Mouse (Mus musculus) myocyte (in vitro differentiated cells): ENCODE measurements at regions not wholly inside any gene's neighbourhood (a gene's known extent, or its start where the extent isn't known, plus 50 kb on each side); places are given as distances from the start of the nearest gene placed in this dataset.

Experiments used
- H3K27me3 ChIP-seq: one replicate; pipeline ENCODE4 v1.6.1; 2011; ENCODE audit not compliant: control insufficient read depth, insufficient read depth, insufficient read length
- H3K36me3 ChIP-seq: one replicate; pipeline ENCODE4 v1.6.1; 2011; ENCODE audit not compliant: control insufficient read depth, insufficient read depth
- H3K4me2 ChIP-seq: one replicate; pipeline ENCODE4 v1.6.1; 2011; ENCODE audit warnings: low read depth, control low read depth
- H3K4me3 ChIP-seq: one replicate; pipeline ENCODE4 v1.5.1; 2011; ENCODE audit warnings: mild to moderate bottlenecking, control low read depth, moderate library complexity
- H3K79me2 ChIP-seq: one replicate; pipeline ENCODE4 v1.6.1; 2011; ENCODE audit not compliant: control insufficient read depth, insufficient read depth
- H3ac ChIP-seq: one replicate; pipeline ENCODE4 v1.6.1; 2011; ENCODE audit not compliant: control insufficient read depth, insufficient read length
- CEBPB ChIP-seq: IDR thresholded peaks from 2 replicates; pipeline ENCODE4 v1.6.1; 2011; ENCODE audit warnings: mild to moderate bottlenecking, moderate library complexity; ENCODE audit not compliant: poor library complexity, insufficient read depth, severe bottlenecking
- E2F4 ChIP-seq: IDR thresholded peaks from one replicate; pipeline ENCODE4 v1.6.1; 2011; ENCODE audit warnings: mild to moderate bottlenecking, control low read depth, moderate library complexity; ENCODE audit not compliant: insufficient read depth
- MAX ChIP-seq: IDR thresholded peaks from one replicate; pipeline ENCODE4 v1.6.1; 2011; ENCODE audit warnings: low read depth, mild to moderate bottlenecking, control low read depth
- MYOD1 ChIP-seq, 3 experiments: IDR thresholded peaks; one replicate each; pipeline ENCODE4 v1.6.1; 2011; ENCODE audit warnings: control low read depth in 2 of 3, low read depth in 2 of 3, mild to moderate bottlenecking in 2 of 3, moderate library complexity in 1 of 3; ENCODE audit not compliant: insufficient read length in 2 of 3, control insufficient read depth in 1 of 3
- MYOG ChIP-seq, 3 experiments: IDR thresholded peaks; one replicate each; pipeline ENCODE4 v1.6.1; 2011; ENCODE audit warnings: control low read depth in 2 of 3, low read depth in 2 of 3, mild to moderate bottlenecking in 2 of 3; ENCODE audit not compliant: insufficient read length in 2 of 3, control insufficient read depth in 1 of 3, insufficient read depth in 1 of 3
- POLR2A ChIP-seq: IDR thresholded peaks from one replicate; pipeline ENCODE4 v1.6.1; 2011; ENCODE audit warnings: low read depth, mild to moderate bottlenecking, control low read depth, moderate library complexity; ENCODE audit not compliant: insufficient read length
- POLR2AphosphoS2 ChIP-seq: IDR thresholded peaks from one replicate; pipeline ENCODE4 v1.6.1; 2011; ENCODE audit warnings: low read depth, control low read depth; ENCODE audit not compliant: insufficient read length
- REST ChIP-seq: IDR thresholded peaks from one replicate; pipeline ENCODE4 v1.6.1; 2011; ENCODE audit warnings: mild to moderate bottlenecking, control low read depth, moderate library complexity; ENCODE audit not compliant: insufficient read depth, insufficient read length
- SRF ChIP-seq: IDR thresholded peaks from one replicate; pipeline ENCODE4 v1.6.1; 2011; ENCODE audit warnings: low read depth; ENCODE audit not compliant: control insufficient read depth, insufficient read length
- TCF12 ChIP-seq: IDR thresholded peaks from one replicate; pipeline ENCODE4 v1.6.1; 2011; ENCODE audit warnings: mild to moderate bottlenecking, control low read depth; ENCODE audit not compliant: poor library complexity, insufficient read depth, severe bottlenecking
- TCF3 ChIP-seq: IDR thresholded peaks from one replicate; pipeline ENCODE4 v1.6.1; 2011; ENCODE audit warnings: low read depth, control low read depth; ENCODE audit not compliant: insufficient read length
- USF1 ChIP-seq: IDR thresholded peaks from one replicate; pipeline ENCODE4 v1.6.1; 2011; ENCODE audit warnings: low read depth, mild to moderate bottlenecking, control low read depth, moderate library complexity

DNA sequence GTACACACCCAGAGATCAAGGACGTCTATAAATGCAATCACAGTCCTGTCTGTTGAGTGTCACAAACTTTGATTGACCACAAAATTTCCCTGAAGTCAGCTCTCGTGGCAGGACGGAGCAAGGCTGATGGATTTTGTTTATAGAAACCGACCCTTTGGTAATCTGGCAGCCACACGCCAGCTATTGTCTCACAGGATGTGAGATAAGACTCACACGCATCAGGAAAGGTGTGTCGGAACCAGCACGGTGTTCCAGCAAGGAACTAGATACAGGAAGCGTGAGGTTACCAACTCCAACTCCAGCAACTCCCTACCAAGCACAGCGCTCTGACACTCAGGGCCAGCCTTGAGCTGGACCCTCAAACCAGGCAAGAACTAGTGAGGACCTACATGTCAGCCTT is 112.4 kb upstream of the Cops8 start:
- Histone ChIP-seq H3K4me2 (no peak overlapping the region), H3K36me3 (no peaks in the 10 kb centered on the region), H3K4me3 (no peak overlapping the region), H3K79me2 (no peaks in the 10 kb centered on the region), H3ac (no peak overlapping the region), H3K27me3 (no peaks in the 10 kb centered on the region)
- TF ChIP-seq USF1 (no peak), POLR2A (no peak), REST (no peak), TCF12 (no peak), SRF (no peak), E2F4 (no peak), MYOG (IDR thresholded peaks at IDR 0.05; ENCODE audit: control insufficient read depth in 1 of 3, insufficient read depth in 1 of 3, insufficient read length in 2 of 3, low read depth in 2 of 3) (no peak), MYOD1 (IDR thresholded peaks at IDR 0.05; ENCODE audit: control insufficient read depth in 1 of 3, insufficient read length in 2 of 3, low read depth in 2 of 3) (no peak), POLR2AphosphoS2 (no peak), CEBPB (no peak), MAX (no peak), TCF3 (no peak)

- Histone ChIP-seq H3K27me3 (no peaks in the 10 kb centered on the region), H3K4me2 (no peak overlapping the region), H3K36me3 (no peaks in the 10 kb centered on the region), H3K4me3 (no peak overlapping the region), H3ac (no peak overlapping the region), H3K79me2 (no peaks in the 10 kb centered on the region)
- TF ChIP-seq E2F4 (no peak), SRF (no peak)
Measured at GRCm38 (mm10) chr1:90493481-90493880, 109.3 kb upstream of the Cops8 start.

GRCm38 (mm10) chr1:90495174-90495573 is 107.6 kb upstream of the Cops8 start:
- TF ChIP-seq REST = no peak
- TF ChIP-seq MYOD1 (IDR thresholded peaks at IDR 0.05; ENCODE audit: control insufficient read depth in 1 of 3, insufficient read length in 2 of 3, low read depth in 2 of 3) = no peak
- no peak for TF ChIP-seq POLR2AphosphoS2
- no peak for TF ChIP-seq E2F4
- no peak overlapping the region for H3K4me2 ChIP-seq
- no peaks in the 10 kb centered on the region for H3K27me3 ChIP-seq
- H3K79me2 ChIP-seq = no peaks in the 10 kb centered on the region
- no peaks in the 10 kb centered on the region for H3K36me3 ChIP-seq
- no peak overlapping the region for H3K4me3 ChIP-seq
- no peak overlapping the region for H3ac ChIP-seq

DNA sequence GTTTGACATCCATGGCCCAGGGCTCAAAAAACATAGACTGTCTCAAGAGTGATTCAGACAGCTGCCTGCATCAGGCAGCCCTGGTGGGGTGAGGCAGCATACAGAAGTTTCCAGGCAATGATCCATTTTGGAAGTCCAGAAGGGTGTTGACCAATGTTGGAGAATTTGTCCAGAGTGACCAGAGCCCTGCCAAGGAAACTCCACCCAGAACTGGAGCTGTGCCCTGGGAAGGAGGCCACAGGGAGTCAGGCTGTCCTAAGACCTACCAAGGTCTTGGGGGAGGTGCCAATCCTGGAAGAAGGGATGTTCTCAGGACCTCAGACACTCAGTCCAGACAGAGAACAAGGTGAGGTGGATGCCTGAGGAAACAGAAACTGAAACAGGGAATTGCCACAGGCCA is 105.2 kb upstream of the Cops8 start:
- no peaks in the 10 kb centered on the region for H3K36me3 ChIP-seq
- H3K27me3 ChIP-seq = no peaks in the 10 kb centered on the region
- TF ChIP-seq MYOG (IDR thresholded peaks at IDR 0.05; ENCODE audit: control insufficient read depth in 1 of 3, insufficient read depth in 1 of 3, insufficient read length in 2 of 3, low read depth in 2 of 3) (no peak), MAX (no peak), TCF12 (no peak), SRF (no peak), MYOD1 (IDR thresholded peaks at IDR 0.05; ENCODE audit: control insufficient read depth in 1 of 3, insufficient read length in 2 of 3, low read depth in 2 of 3) (peak in 2 of 3 experiments; percentile 20 to 65), CEBPB (no peak), USF1 (no peak)
- no peak overlapping the region for H3K4me3 ChIP-seq
- H3K79me2 ChIP-seq = no peaks in the 10 kb centered on the region
- no peak overlapping the region for H3ac ChIP-seq
- peak overlapping the region; percentile 14 for H3K4me2 ChIP-seq

- H3K4me3 ChIP-seq = no peak overlapping the region
- no peaks in the 10 kb centered on the region for H3K79me2 ChIP-seq
- H3K36me3 ChIP-seq = no peaks in the 10 kb centered on the region
- H3K27me3 ChIP-seq = no peaks in the 10 kb centered on the region
- TF ChIP-seq MYOG (IDR thresholded peaks at IDR 0.05; ENCODE audit: control insufficient read depth in 1 of 3, insufficient read depth in 1 of 3, insufficient read length in 2 of 3, low read depth in 2 of 3) = no peak
- TF ChIP-seq POLR2AphosphoS2 = no peak
- no peak for TF ChIP-seq MAX
- TF ChIP-seq TCF3 = no peak
- no peak for TF ChIP-seq POLR2A
- no peak for TF ChIP-seq SRF
- TF ChIP-seq MYOD1 (IDR thresholded peaks at IDR 0.05; ENCODE audit: control insufficient read depth in 1 of 3, insufficient read length in 2 of 3, low read depth in 2 of 3) = no peak
- no peak for TF ChIP-seq USF1
- TF ChIP-seq TCF12 = no peak
- TF ChIP-seq E2F4 = no peak
- TF ChIP-seq REST = no peak
- TF ChIP-seq CEBPB = no peak
- H3ac ChIP-seq = no peak overlapping the region
- H3K4me2 ChIP-seq = no peak overlapping the region
Measured at GRCm38 (mm10) chr1:90501373-90501772, 101.4 kb upstream of the Cops8 start.
